Mouse (Mus musculus) neural tube, postnatal 0 days (tissue): Measurements from ENCODE around the gene Golga7b. TPM values are rescaled to one million over a fixed set of nuclear protein-coding genes. Genes with fewer than 3 reads are reported as not detected.

ENCODE experiments used
- microRNA-seq: library from miRNA; unstranded; fragments of <30 nt; microRNA quantifications from one replicate; pipeline ENCODE4, GENCODE M21; 2016
- polyA plus RNA-seq: library from polyadenylated mRNA; unstranded; fragments of >200 nt; fragmentation: Nextera tagmentation; extraction: Ambion mirVana; gene quantifications from 2 replicates; pipeline ENCODE4 v1.2.1, GENCODE M21; 2015

Gene Golga7b
- 79.8 and 89.3 TPM in 2 replicates for polyA plus RNA-seq

DNA sequence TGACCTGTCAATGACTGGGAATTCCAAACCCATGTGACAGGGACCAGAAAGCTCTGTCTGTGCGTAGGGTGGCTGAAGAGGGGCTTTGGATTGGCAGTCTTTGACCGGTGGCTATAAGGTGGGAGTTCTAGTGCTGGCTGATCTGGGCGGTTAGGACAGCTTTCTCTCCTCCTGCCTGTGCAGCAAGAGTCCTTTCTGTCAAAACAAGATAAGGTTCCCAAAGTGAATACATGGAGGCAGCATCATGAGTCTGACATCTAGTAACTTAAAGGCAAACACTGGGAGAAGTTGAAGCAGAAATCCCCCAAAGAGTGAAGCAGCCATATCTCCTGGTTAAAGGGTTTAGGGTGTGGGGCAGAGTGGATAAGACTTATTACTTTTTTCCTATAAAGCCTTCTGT, at the start of gene Golga7b:
Gene Golga7b (plus strand): TSS at position 56 of the 400 bp plus-strand sequence.

DNA sequence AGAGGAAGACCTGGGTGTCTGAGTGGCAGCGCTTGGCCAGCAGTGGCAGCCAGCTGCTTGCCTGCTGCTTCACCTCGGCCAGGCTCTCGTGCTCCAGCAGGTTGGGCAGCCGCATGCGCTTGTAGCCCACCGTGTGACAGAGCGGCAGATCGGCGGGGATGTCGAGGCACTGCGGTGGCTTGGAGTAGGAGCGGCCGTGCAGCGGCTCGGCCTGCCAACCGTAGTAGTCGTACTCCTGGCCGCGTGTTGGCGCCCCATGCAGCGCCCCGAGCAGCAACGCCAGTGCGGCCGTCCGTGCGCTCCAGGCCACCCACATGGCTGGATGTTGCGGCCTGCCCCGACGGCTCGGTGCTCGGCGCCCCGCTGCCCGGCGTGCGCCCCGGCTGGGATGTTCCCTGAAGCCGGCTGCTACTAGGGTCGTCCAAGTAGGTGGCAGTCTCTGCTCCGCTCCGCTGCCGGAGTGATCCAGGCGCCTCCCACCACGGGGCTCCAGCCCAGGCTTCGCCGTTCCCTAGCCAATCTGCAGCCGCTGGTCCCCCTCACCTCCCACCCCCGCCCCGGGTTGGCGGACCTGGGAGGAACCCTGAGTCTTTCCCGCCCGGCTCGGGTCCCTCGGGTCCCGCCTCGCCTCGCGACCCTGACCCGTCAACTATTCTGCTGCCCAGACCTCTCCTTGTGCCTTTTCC, 45.5 kb upstream of the Golga7b start, which contains the start of gene Sfrp5:
Gene Sfrp5 (minus strand): TSS at position 557 of the 686 bp plus-strand sequence.

Small RNA genes within 50 kb of the gene (microRNA-seq; reads per million reads assigned to microRNA genes)
- gene Gm26339, result not detected
- gene Mir3085, result 5.5 reads per million, percentile 13 among the genes with 10 or more reads in this experiment

Other genes with a start within 250 kb of the Golga7b start
- 1.4 and 1.6 TPM in 2 replicates for gene Ankrd2, start 211.6 kb upstream of the Golga7b start, polyA plus RNA-seq
- 3.7 and 4.5 TPM in 2 replicates for gene Hoga1, start 202.0 kb upstream of the Golga7b start, polyA plus RNA-seq
- not detected in 2 replicates for gene 4933411K16Rik, start 195.3 kb upstream of the Golga7b start, polyA plus RNA-seq
- 80.5 and 94.0 TPM in 2 replicates for gene Morn4, start 161.2 kb upstream of the Golga7b start, polyA plus RNA-seq
- 37.1 and 44.5 TPM in 2 replicates for gene Pi4k2a, start 157.1 kb upstream of the Golga7b start, polyA plus RNA-seq
- gene Avpi1, start 118.5 kb upstream of the Golga7b start, polyA plus RNA-seq, result 19.9 and 22.8 TPM in 2 replicates
- gene Marveld1, start 100.2 kb upstream of the Golga7b start, polyA plus RNA-seq, result 4.8 and 7.9 TPM in 2 replicates
- gene Zfyve27, start 83.6 kb upstream of the Golga7b start, polyA plus RNA-seq, result 41.1 and 45.9 TPM in 2 replicates
- gene Sfrp5, start 45.3 kb upstream of the Golga7b start, polyA plus RNA-seq, result 2.8 and 3.5 TPM in 2 replicates
- gene Crtac1, start 184.2 kb downstream of the Golga7b start, polyA plus RNA-seq, result 67.7 and 77.3 TPM in 2 replicates